Mouse (Mus musculus) erythroblast, adult 5-6 weeks (primary cell): Measurements from ENCODE around the gene Olfr691. TPM values are rescaled to one million over a fixed set of nuclear protein-coding genes. Genes with fewer than 3 reads are reported as not detected.

Experiments used
- total RNA-seq, 2 experiments: library from RNA; stranded (forward) in 1 of 2; stranded (reverse) in 1 of 2; fragments of 150-400 nt in 1 of 2; fragments of 200-764, 138-1000 nt in 1 of 2; gene quantifications; 2 replicates each; pipeline versions ENCODE4 v1.2.3 to v1.2.4; 2015 to 2017; ENCODE audit warnings: low replicate concordance in 2 of 2

Gene Olfr691
- total RNA-seq, 2 experiments from 2014 or later, result not detected

Other genes starting within 250 kb of the Olfr691 start
- gene Olfr680-ps1, start 249.5 kb downstream of the Olfr691 start, total RNA-seq (2015; ENCODE audit: low replicate concordance), result not detected in 2 replicates
- not detected in 2 replicates for gene Olfr680-ps1, start 249.5 kb downstream of the Olfr691 start, total RNA-seq (2017; ENCODE audit: low replicate concordance)
- gene Olfr681, start 225.4 kb downstream of the Olfr691 start, total RNA-seq (2015; ENCODE audit: low replicate concordance), result not detected in 2 replicates
- not detected in 2 replicates for gene Olfr681, start 225.4 kb downstream of the Olfr691 start, total RNA-seq (2017; ENCODE audit: low replicate concordance)
- not detected in 2 replicates for gene Olfr683, start 195.3 kb downstream of the Olfr691 start, total RNA-seq (2015; ENCODE audit: low replicate concordance)
- not detected in 2 replicates for gene Olfr683, start 195.3 kb downstream of the Olfr691 start, total RNA-seq (2017; ENCODE audit: low replicate concordance)
- not detected in 2 replicates for gene Olfr684, start 178.6 kb downstream of the Olfr691 start, total RNA-seq (2015; ENCODE audit: low replicate concordance)
- 0.09 TPM in 1 of 2 replicates, not detected in the other for gene Olfr684, start 178.6 kb downstream of the Olfr691 start, total RNA-seq (2017; ENCODE audit: low replicate concordance)
- not detected in 2 replicates for gene Olfr685, start 156.3 kb downstream of the Olfr691 start, total RNA-seq (2015; ENCODE audit: low replicate concordance)
- not detected in 2 replicates for gene Olfr685, start 156.3 kb downstream of the Olfr691 start, total RNA-seq (2017; ENCODE audit: low replicate concordance)
- gene Olfr686, start 134.8 kb downstream of the Olfr691 start, total RNA-seq (2015; ENCODE audit: low replicate concordance), result not detected in 2 replicates
- not detected in 2 replicates for gene Olfr686, start 134.8 kb downstream of the Olfr691 start, total RNA-seq (2017; ENCODE audit: low replicate concordance)
- not detected in 2 replicates for gene Olfr688, start 54.2 kb downstream of the Olfr691 start, total RNA-seq (2015; ENCODE audit: low replicate concordance)
- not detected in 2 replicates for gene Olfr688, start 54.2 kb downstream of the Olfr691 start, total RNA-seq (2017; ENCODE audit: low replicate concordance)
- not detected in 2 replicates for gene Olfr689, start 31.1 kb downstream of the Olfr691 start, total RNA-seq (2015; ENCODE audit: low replicate concordance)
- not detected in 2 replicates for gene Olfr689, start 31.1 kb downstream of the Olfr691 start, total RNA-seq (2017; ENCODE audit: low replicate concordance)
- gene Olfr690, start 8.2 kb downstream of the Olfr691 start, total RNA-seq (2015; ENCODE audit: low replicate concordance), result not detected in 2 replicates
- gene Olfr690, start 8.2 kb downstream of the Olfr691 start, total RNA-seq (2017; ENCODE audit: low replicate concordance), result not detected in 2 replicates
- not detected in 2 replicates for gene Olfr692, start 26.0 kb upstream of the Olfr691 start, total RNA-seq (2015; ENCODE audit: low replicate concordance)
- not detected in 2 replicates for gene Olfr692, start 26.0 kb upstream of the Olfr691 start, total RNA-seq (2017; ENCODE audit: low replicate concordance)
- not detected in 2 replicates for gene Gm5901, start 32.8 kb upstream of the Olfr691 start, total RNA-seq (2015; ENCODE audit: low replicate concordance)
- gene Gm5901, start 32.8 kb upstream of the Olfr691 start, total RNA-seq (2017; ENCODE audit: low replicate concordance), result not detected in 2 replicates
- gene Fam160a2, start 57.8 kb upstream of the Olfr691 start, total RNA-seq (2015; ENCODE audit: low replicate concordance), result 15.3 and 23.4 TPM in 2 replicates
- 7.8 and 9.8 TPM in 2 replicates for gene Fam160a2, start 57.8 kb upstream of the Olfr691 start, total RNA-seq (2017; ENCODE audit: low replicate concordance)
- gene Cnga4, start 62.3 kb upstream of the Olfr691 start, total RNA-seq (2015; ENCODE audit: low replicate concordance), result not detected in 2 replicates
- 0.42 TPM in 1 of 2 replicates, not detected in the other for gene Cnga4, start 62.3 kb upstream of the Olfr691 start, total RNA-seq (2017; ENCODE audit: low replicate concordance)
- not detected in 2 replicates for gene Cckbr, start 83.5 kb upstream of the Olfr691 start, total RNA-seq (2015; ENCODE audit: low replicate concordance)
- gene Cckbr, start 83.5 kb upstream of the Olfr691 start, total RNA-seq (2017; ENCODE audit: low replicate concordance), result not detected in 2 replicates
- not detected in 2 replicates for gene Cavin3, start 140.0 kb upstream of the Olfr691 start, total RNA-seq (2015; ENCODE audit: low replicate concordance)
- gene Cavin3, start 140.0 kb upstream of the Olfr691 start, total RNA-seq (2017; ENCODE audit: low replicate concordance), result not detected in 2 replicates
- gene Smpd1, start 212.1 kb upstream of the Olfr691 start, total RNA-seq (2015; ENCODE audit: low replicate concordance), result 8.6 and 11.7 TPM in 2 replicates
- 2.0 and 4.4 TPM in 2 replicates for gene Smpd1, start 212.1 kb upstream of the Olfr691 start, total RNA-seq (2017; ENCODE audit: low replicate concordance)
- not detected in 2 replicates for gene Apbb1, start 239.4 kb upstream of the Olfr691 start, total RNA-seq (2015; ENCODE audit: low replicate concordance)
- 4.3 and 8.3 TPM in 2 replicates for gene Apbb1, start 239.4 kb upstream of the Olfr691 start, total RNA-seq (2017; ENCODE audit: low replicate concordance)